Mouse (Mus musculus): ENCODE data around the gene Prpf6.

Prpf6 gene

GRCm38 (mm10) chr2:181580131-181580772, 11.4 kb upstream of the Prpf6 start:
- DNase-seq = no peak

- peak; percentile 88 for DNase-seq
These were observed 10.7 kb upstream of the Prpf6 start for GRCm38 (mm10) chr2:181581016-181581401.

- DNase-seq = peak; percentile 87
These were observed 10.1 kb upstream of the Prpf6 start for GRCm38 (mm10) chr2:181581402-181582120.

- no peak for DNase-seq
These were observed 9.3 kb upstream of the Prpf6 start for GRCm38 (mm10) chr2:181582358-181582757.

GRCm38 (mm10) chr2:181582939-181583338, 8.7 kb upstream of the Prpf6 start:
- no peak for DNase-seq

GRCm38 (mm10) chr2:181583460-181584257, 8.0 kb upstream of the Prpf6 start:
- DNase-seq = no peak

- DNase-seq = no peak
These were observed 7.2 kb upstream of the Prpf6 start, which contains the start of gene Uckl1 for GRCm38 (mm10) chr2:181584411-181584942. Gene Uckl1, minus strand, starts transcription at chr2:181584892.

- no peak for DNase-seq
These were observed 6.2 kb upstream of the Prpf6 start for GRCm38 (mm10) chr2:181585506-181585905.

- DNase-seq = no peak
These were observed 5.5 kb upstream of the Prpf6 start for GRCm38 (mm10) chr2:181586124-181586523.

GRCm38 (mm10) chr2:181587796-181588195, 3.9 kb upstream of the Prpf6 start:
- no peak for DNase-seq

GRCm38 (mm10) chr2:181588229-181588780, 3.4 kb upstream of the Prpf6 start:
- no peak for DNase-seq

GRCm38 (mm10) chr2:181589011-181589731, 2.5 kb upstream of the Prpf6 start:
- no peak for DNase-seq

GRCm38 (mm10) chr2:181589732-181590105, 1.9 kb upstream of the Prpf6 start:
- DNase-seq = no peak

- no peak for DNase-seq
These were observed 1.2 kb upstream of the Prpf6 start for GRCm38 (mm10) chr2:181590471-181590870.

GRCm38 (mm10) chr2:181592231-181593041, 768 bp downstream of the Prpf6 start, which contains the start of gene Zfp512b:
Gene Zfp512b, minus strand, starts transcription at chr2:181592803.
- DNase-seq = peak; percentile 61

- DNase-seq = no peak
These were observed 1.4 kb downstream of the Prpf6 start for GRCm38 (mm10) chr2:181593042-181593421.

GRCm38 (mm10) chr2:181593937-181594336, 2.3 kb downstream of the Prpf6 start:
- DNase-seq = no peak

- no peak for DNase-seq
These were observed 3.5 kb downstream of the Prpf6 start for GRCm38 (mm10) chr2:181594946-181595696.

- DNase-seq = no peak
These were observed 4.7 kb downstream of the Prpf6 start for GRCm38 (mm10) chr2:181596221-181596960.
